Mouse (Mus musculus) heart, adult 2 months (tissue): ENCODE measurements at regions not wholly inside any gene's neighbourhood (a gene's known extent, or its start where the extent isn't known, plus 50 kb on each side); places are given as distances from the start of the nearest gene placed in this dataset.

Source experiments
- CTCF ChIP-seq: fragments of 200-600 bp; IDR thresholded peaks from 2 replicates; pipeline ENCODE4 v1.8.1; 2022; ENCODE audit warnings: antibody characterized with exemption, mild to moderate bottlenecking, moderate library complexity
- EP300 ChIP-seq: fragments of 200-500 bp; IDR thresholded peaks from 2 replicates; pipeline ENCODE4 v1.6.1; 2011; ENCODE audit warnings: low read depth, low read length, control low read depth; ENCODE audit not compliant: insufficient read depth
- POLR2A ChIP-seq: fragments of 200-500 bp; IDR thresholded peaks from 2 replicates; pipeline ENCODE4 v1.6.1; 2011; ENCODE audit warnings: mild to moderate bottlenecking, low read depth, low read length, control low read depth; ENCODE audit not compliant: insufficient read depth

- TF ChIP-seq POLR2A = no peak
- TF ChIP-seq CTCF = peak; percentile 87
- TF ChIP-seq EP300 = no peak
These were observed 62.7 kb upstream of the Nkx2-2 start for GRCm38 (mm10) chr2:147256696-147257095.
